Mouse (Mus musculus) lung, adult 2 months (tissue): ENCODE results near the gene Sars.

Experiments
- CTCF ChIP-seq: fragments of 200-500 bp; IDR thresholded peaks from 2 replicates; pipeline ENCODE4 v1.5.1; 2011; ENCODE audit warnings: mild to moderate bottlenecking, low read length, control low read depth; ENCODE audit not compliant: insufficient read depth
- POLR2A ChIP-seq: fragments of 200-500 bp; IDR thresholded peaks from 2 replicates; pipeline ENCODE4 v1.6.1; 2011; ENCODE audit warnings: low read depth, mild to moderate bottlenecking, control low read depth, low read length, borderline replicate concordance; ENCODE audit errors: extremely low read depth

- no peak for TF ChIP-seq CTCF
- no peak for TF ChIP-seq POLR2A
These were observed 33.3 kb downstream of the Sars start for GRCm38 (mm10) chr3:108411754-108412121.
